Mouse (Mus musculus) erythroblast, adult 5-6 weeks (primary cell): ENCODE data around the gene Gcnt7. TPM values are rescaled to one million over a fixed set of nuclear protein-coding genes. Genes with fewer than 3 reads are reported as not detected.

Experiments used
- ATAC-seq: replicated peaks from 2 replicates; pipeline ENCODE4 v1.8.0; 2016; ENCODE audit warnings: moderate number of reproducible peaks, mild to moderate bottlenecking, moderate TSS enrichment, inconsistent platforms; ENCODE audit not compliant: poor library complexity, low FRiP score, severe bottlenecking
- total RNA-seq, 2 experiments: library from RNA; stranded (forward) in 1 of 2; stranded (reverse) in 1 of 2; fragments of 150-400 nt in 1 of 2; fragments of 200-764, 138-1000 nt in 1 of 2; gene quantifications; 2 replicates each; pipeline versions ENCODE4 v1.2.3 to v1.2.4; 2015 to 2017; ENCODE audit warnings: low replicate concordance in 2 of 2

Gcnt7 gene
- total RNA-seq, 2 experiments from 2014 or later: not detected

- no peak for ATAC-seq
These were observed 8.2 kb upstream of the Gcnt7 start for GRCm38 (mm10) chr2:172466427-172467132.

- ATAC-seq: no peak
These were observed 4.4 kb upstream of the Gcnt7 start for GRCm38 (mm10) chr2:172462813-172463212.

GRCm38 (mm10) chr2:172460647-172461046, 2.3 kb upstream of the Gcnt7 start:
- no peak for ATAC-seq

GRCm38 (mm10) chr2:172452458-172452857, 5.9 kb downstream of the Gcnt7 start:
- ATAC-seq: no peak

GRCm38 (mm10) chr2:172452031-172452430, 6.4 kb downstream of the Gcnt7 start:
- no peak for ATAC-seq

GRCm38 (mm10) chr2:172450640-172451039, 7.8 kb downstream of the Gcnt7 start:
- ATAC-seq: no peak

- ATAC-seq: no peak
These were observed 10.1 kb downstream of the Gcnt7 start for GRCm38 (mm10) chr2:172448329-172448728.

GRCm38 (mm10) chr2:172447317-172447716, 11.1 kb downstream of the Gcnt7 start:
- no peak for ATAC-seq

GRCm38 (mm10) chr2:172445617-172446016, 12.8 kb downstream of the Gcnt7 start:
- ATAC-seq: no peak

- ATAC-seq: peak; percentile 77
These were observed 17.2 kb downstream of the Gcnt7 start for GRCm38 (mm10) chr2:172441176-172441575.

GRCm38 (mm10) chr2:172440640-172441005, 17.8 kb downstream of the Gcnt7 start:
- ATAC-seq: peak; percentile 59

GRCm38 (mm10) chr2:172439843-172440639, 18.4 kb downstream of the Gcnt7 start, which contains the start of gene Rtf2:
Gene Rtf2 (plus strand): TSS chr2:172440556.
- peak; percentile 83 for ATAC-seq

- no peak for ATAC-seq
These were observed 20.9 kb downstream of the Gcnt7 start for GRCm38 (mm10) chr2:172437371-172437952.

- ATAC-seq: no peak
These were observed 24.6 kb downstream of the Gcnt7 start for GRCm38 (mm10) chr2:172433746-172434145.

- ATAC-seq: no peak
These were observed 27.8 kb downstream of the Gcnt7 start for GRCm38 (mm10) chr2:172430609-172431008.

GRCm38 (mm10) chr2:172418208-172418607, 40.2 kb downstream of the Gcnt7 start:
- no peak for ATAC-seq

- ATAC-seq: no peak
These were observed 41.5 kb downstream of the Gcnt7 start for GRCm38 (mm10) chr2:172416876-172417275.

GRCm38 (mm10) chr2:172416218-172416617, 42.2 kb downstream of the Gcnt7 start:
- ATAC-seq: no peak

- no peak for ATAC-seq
These were observed 44.5 kb downstream of the Gcnt7 start for GRCm38 (mm10) chr2:172413894-172414293.

GRCm38 (mm10) chr2:172413273-172413672, 45.1 kb downstream of the Gcnt7 start:
- ATAC-seq: no peak

- no peak for ATAC-seq
These were observed 45.9 kb downstream of the Gcnt7 start for GRCm38 (mm10) chr2:172412454-172412853.
